Mouse (Mus musculus) thymus, adult 2 months (tissue): ENCODE measurements around the gene D430041D05Rik.

ENCODE experiments used
- CTCF ChIP-seq: fragments of 200-500 bp; IDR thresholded peaks from 2 replicates; pipeline ENCODE4 v1.5.1; 2012; ENCODE audit warnings: mild to moderate bottlenecking, control low read depth, low read length, moderate library complexity, borderline replicate concordance; ENCODE audit not compliant: control insufficient read depth, poor library complexity, insufficient read depth; ENCODE audit errors: extremely low read depth
- POLR2A ChIP-seq: fragments of 200-500 bp; IDR thresholded peaks from 2 replicates; pipeline ENCODE4 v1.6.1; 2012; ENCODE audit warnings: mild to moderate bottlenecking, low read length, control low read depth, moderate library complexity; ENCODE audit not compliant: control insufficient read depth, poor library complexity, insufficient read depth; ENCODE audit errors: extremely low read depth

DNA sequence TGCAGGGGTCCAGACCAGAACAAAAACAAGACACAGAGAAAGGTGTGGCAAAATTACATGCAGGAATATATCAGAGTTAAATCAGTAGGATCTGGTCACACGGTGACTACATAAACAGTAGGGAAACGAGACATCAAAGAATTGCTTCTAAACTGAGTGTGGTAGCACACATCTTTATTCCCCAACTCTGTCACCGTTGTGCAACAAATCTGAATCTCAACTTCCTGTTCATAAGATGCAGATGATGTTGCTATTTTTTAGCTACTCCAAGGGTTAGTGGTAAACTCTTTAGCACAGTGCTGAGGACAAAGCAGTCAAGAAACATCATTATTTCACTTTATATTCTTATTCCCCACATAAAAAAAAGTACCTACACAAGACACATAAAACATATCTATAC lies 49.2 kb upstream of the D430041D05Rik start:
- TF ChIP-seq CTCF: no peak
- no peak for TF ChIP-seq POLR2A
